Mouse (Mus musculus): ENCODE data around the gene Sipa1l1. TPM values are rescaled to one million over a fixed set of nuclear protein-coding genes. Genes with fewer than 3 reads are reported as not detected.

Gene Sipa1l1
- polyA plus RNA-seq, 1 experiment from 2014 or later, result 37.2 TPM

DNA sequence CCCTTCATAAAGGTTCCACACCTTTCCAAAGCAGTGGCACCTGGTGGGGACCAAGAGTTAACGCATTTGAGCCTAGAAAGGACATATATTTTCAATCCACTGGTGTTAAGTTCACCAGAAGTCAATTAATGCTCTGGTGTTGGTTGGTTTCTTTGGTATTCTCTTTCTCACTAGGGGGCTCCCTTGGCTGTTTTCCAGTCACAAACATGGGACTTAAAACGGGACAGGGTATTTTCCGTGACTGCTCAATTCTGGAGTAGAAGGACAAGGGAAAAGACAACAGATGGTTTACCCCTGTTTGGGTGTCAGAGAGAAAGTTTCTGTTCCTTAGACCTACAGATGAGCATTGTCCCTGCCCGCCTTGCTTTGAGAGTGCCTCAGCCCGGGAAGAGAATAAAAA, 105.5 kb downstream of the Sipa1l1 start:
- no peak overlapping the region for H3K27ac ChIP-seq (ENCODE audit: low read depth, low read length)
- 81% methylated on average over 5 of the region's 5 CpGs for WGBS (ENCODE audit: insufficient replicate concordance)
- H3K9ac ChIP-seq (ENCODE audit: low read depth, low read length), result no peak overlapping the region
- no peak overlapping the region for H3K4me2 ChIP-seq
- peaks cover 15% of the 10 kb centered on the region for H3K4me1 ChIP-seq (ENCODE audit: control insufficient read depth, insufficient read depth, low read length)
- no peaks in the 10 kb centered on the region for H3K36me3 ChIP-seq (ENCODE audit: control insufficient read depth, insufficient read depth, low read length)
- no peak for ATAC-seq (replicated peaks; ENCODE audit: insufficient number of reproducible peaks, low FRiP score, low TSS enrichment)
- no peaks in the 10 kb centered on the region for H3K27me3 ChIP-seq (ENCODE audit: control insufficient read depth, insufficient read depth, low read length)
- H3K9me3 ChIP-seq (replicated peaks; ENCODE audit: control insufficient read depth, low read length), result no peaks in the 10 kb centered on the region
- no peak overlapping the region for H3K4me3 ChIP-seq (ENCODE audit: low read depth, low read length)

DNA sequence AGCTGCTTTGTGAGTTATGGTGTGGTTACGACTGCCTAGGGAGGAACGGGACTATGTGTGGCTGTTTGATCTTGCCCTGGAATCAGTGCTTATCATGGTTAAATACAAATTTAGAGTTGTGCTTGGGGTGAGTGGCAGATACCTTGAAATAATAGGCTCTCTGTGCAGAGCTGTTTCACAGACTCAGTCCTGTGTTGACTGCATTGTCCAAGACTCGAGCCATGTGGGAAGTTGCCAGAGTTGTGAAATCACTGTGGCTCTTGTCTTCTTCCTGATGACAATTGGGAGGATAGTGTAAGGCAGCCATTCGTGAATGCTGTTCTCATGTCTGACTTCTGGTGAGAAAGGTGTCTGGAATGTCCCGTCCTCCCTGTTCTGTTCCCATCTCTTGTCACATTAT, 106.6 kb downstream of the Sipa1l1 start:
- H3K27me3 ChIP-seq (ENCODE audit: control insufficient read depth, insufficient read depth, low read length), result no peaks in the 10 kb centered on the region
- H3K4me3 ChIP-seq (ENCODE audit: low read depth, low read length), result no peak overlapping the region
- no peak overlapping the region for H3K4me2 ChIP-seq
- peaks cover 15% of the 10 kb centered on the region for H3K4me1 ChIP-seq (ENCODE audit: control insufficient read depth, insufficient read depth, low read length)
- no peak overlapping the region for H3K9ac ChIP-seq (ENCODE audit: low read depth, low read length)
- H3K27ac ChIP-seq (ENCODE audit: low read depth, low read length), result 0 out of 2 replicates have a peak overlapping the region, but pooled peaks have one; percentile 29
- WGBS (ENCODE audit: insufficient replicate concordance), result 41% methylated on average over 5 of the region's 5 CpGs
- no peaks in the 10 kb centered on the region for H3K36me3 ChIP-seq (ENCODE audit: control insufficient read depth, insufficient read depth, low read length)
- H3K9me3 ChIP-seq (replicated peaks; ENCODE audit: control insufficient read depth, low read length), result no peaks in the 10 kb centered on the region
- no peak for ATAC-seq (replicated peaks; ENCODE audit: insufficient number of reproducible peaks, low FRiP score, low TSS enrichment)

DNA sequence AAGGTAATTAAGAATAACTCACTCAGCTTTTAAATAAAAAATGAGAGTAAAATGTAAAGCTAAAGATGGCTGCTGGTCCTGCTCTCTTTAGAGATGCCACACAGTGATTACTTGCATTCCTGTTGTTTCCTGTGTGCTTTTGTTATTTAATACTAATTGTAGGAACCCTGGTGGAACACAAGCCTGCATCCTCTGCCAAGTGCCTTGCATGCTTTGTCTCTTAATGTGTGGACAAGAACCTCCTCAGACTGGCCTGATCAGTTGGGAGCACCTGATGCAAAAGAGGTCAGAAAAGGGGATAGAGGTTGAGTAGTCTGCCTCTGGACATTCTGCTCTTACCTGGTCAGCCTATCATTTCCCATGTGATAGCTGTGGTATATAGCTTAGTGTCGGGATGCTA, 107.5 kb downstream of the Sipa1l1 start:
- H3K27ac ChIP-seq (ENCODE audit: low read depth, low read length), result no peak overlapping the region
- no peak overlapping the region for H3K9ac ChIP-seq (ENCODE audit: low read depth, low read length)
- peaks cover 15% of the 10 kb centered on the region for H3K4me1 ChIP-seq (ENCODE audit: control insufficient read depth, insufficient read depth, low read length)
- H3K27me3 ChIP-seq (ENCODE audit: control insufficient read depth, insufficient read depth, low read length), result no peaks in the 10 kb centered on the region
- H3K4me3 ChIP-seq (ENCODE audit: low read depth, low read length), result no peak overlapping the region
- no peak for ATAC-seq (replicated peaks; ENCODE audit: insufficient number of reproducible peaks, low FRiP score, low TSS enrichment)
- 91% methylated on average over 1 of the region's 1 CpGs for WGBS (ENCODE audit: insufficient replicate concordance)
- no peak overlapping the region for H3K4me2 ChIP-seq
- no peaks in the 10 kb centered on the region for H3K36me3 ChIP-seq (ENCODE audit: control insufficient read depth, insufficient read depth, low read length)
- no peaks in the 10 kb centered on the region for H3K9me3 ChIP-seq (replicated peaks; ENCODE audit: control insufficient read depth, low read length)

DNA sequence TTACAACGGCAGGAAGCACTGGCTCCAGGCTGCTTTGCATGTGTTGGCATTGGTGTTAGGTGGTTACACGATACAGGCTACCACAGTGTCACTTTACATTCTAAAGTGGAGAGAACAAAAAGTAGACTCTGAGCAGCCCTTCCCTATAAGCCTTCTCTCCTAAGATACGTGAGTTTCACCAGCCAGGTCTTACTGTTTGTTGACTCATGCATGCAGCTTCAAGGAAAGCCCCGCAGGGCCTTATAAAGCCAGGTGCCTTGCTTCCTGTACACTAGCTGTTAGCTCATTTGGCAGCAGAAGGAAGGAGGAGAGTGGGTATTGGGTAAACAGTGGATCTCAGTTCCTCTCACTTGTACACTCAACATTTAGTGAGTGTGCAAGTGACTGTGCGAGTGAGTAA, 115.5 kb downstream of the Sipa1l1 start:
- WGBS (ENCODE audit: insufficient replicate concordance), result 80% methylated on average over 5 of the region's 5 CpGs
- Histone ChIP-seq H3K36me3 (ENCODE audit: control insufficient read depth, insufficient read depth, low read length) (no peaks in the 10 kb centered on the region), H3K27ac (ENCODE audit: low read depth, low read length) (no peak overlapping the region), H3K27me3 (ENCODE audit: control insufficient read depth, insufficient read depth, low read length) (no peaks in the 10 kb centered on the region), H3K9ac (ENCODE audit: low read depth, low read length) (no peak overlapping the region), H3K4me1 (ENCODE audit: control insufficient read depth, insufficient read depth, low read length) (peaks cover 10% of the 10 kb centered on the region), H3K4me2 (no peak overlapping the region), H3K9me3 (replicated peaks; ENCODE audit: control insufficient read depth, low read length) (no peaks in the 10 kb centered on the region), H3K4me3 (ENCODE audit: low read depth, low read length) (no peak overlapping the region)
- ATAC-seq (replicated peaks; ENCODE audit: insufficient number of reproducible peaks, low FRiP score, low TSS enrichment), result no peak

DNA sequence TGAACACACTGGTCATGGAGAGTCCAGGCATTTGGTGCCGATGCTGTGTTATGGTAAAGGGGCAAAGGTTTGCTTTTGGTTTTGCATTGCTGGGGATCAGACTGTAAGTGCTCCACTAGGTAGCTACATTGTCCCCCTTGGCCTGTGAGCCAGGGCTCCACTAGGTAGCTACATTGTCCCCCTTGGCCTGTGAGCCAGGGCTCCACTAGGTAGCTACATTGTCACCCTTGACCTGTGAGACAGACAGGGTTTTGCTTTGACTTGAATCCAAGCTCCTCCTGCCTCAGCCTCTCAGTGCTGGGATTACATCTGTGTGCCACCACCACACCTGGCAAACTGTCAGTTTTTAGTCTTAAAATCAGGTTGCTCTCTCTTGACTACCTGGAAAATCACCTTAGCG, 115.9 kb downstream of the Sipa1l1 start:
- H3K9ac ChIP-seq (ENCODE audit: low read depth, low read length), result no peak overlapping the region
- H3K27ac ChIP-seq (ENCODE audit: low read depth, low read length), result no peak overlapping the region
- no peak overlapping the region for H3K4me2 ChIP-seq
- no peaks in the 10 kb centered on the region for H3K27me3 ChIP-seq (ENCODE audit: control insufficient read depth, insufficient read depth, low read length)
- ATAC-seq (replicated peaks; ENCODE audit: insufficient number of reproducible peaks, low FRiP score, low TSS enrichment), result no peak
- H3K4me3 ChIP-seq (ENCODE audit: low read depth, low read length), result no peak overlapping the region
- 90% methylated on average over 2 of the region's 2 CpGs for WGBS (ENCODE audit: insufficient replicate concordance)
- H3K4me1 ChIP-seq (ENCODE audit: control insufficient read depth, insufficient read depth, low read length), result peaks cover 10% of the 10 kb centered on the region
- no peaks in the 10 kb centered on the region for H3K36me3 ChIP-seq (ENCODE audit: control insufficient read depth, insufficient read depth, low read length)
- no peaks in the 10 kb centered on the region for H3K9me3 ChIP-seq (replicated peaks; ENCODE audit: control insufficient read depth, low read length)

DNA sequence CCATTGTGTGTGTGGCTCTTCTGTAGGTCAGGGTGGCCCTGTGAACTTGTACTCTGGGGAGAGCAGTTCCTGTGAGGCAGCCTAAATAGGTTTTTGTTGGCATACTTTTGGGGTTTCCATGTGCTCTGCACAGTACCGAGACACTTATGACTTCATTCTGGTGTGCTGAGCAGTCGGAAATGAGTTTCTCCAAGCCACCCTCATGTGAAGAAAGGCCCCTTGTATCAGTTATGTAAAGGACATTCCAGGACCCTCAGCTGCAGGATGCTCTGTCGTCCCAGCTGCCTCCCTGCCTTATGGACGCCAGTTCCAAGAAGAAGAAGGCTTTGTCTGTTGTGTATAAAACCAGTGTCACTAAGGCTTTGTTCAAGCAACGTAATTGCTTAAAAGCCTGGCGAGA, 116.9 kb downstream of the Sipa1l1 start:
- H3K27ac ChIP-seq (ENCODE audit: low read depth, low read length), result peak overlapping the region; percentile 57
- ATAC-seq (replicated peaks; ENCODE audit: insufficient number of reproducible peaks, low FRiP score, low TSS enrichment), result no peak
- WGBS (ENCODE audit: insufficient replicate concordance), result 30% methylated on average over 6 of the region's 6 CpGs
- H3K9ac ChIP-seq (ENCODE audit: low read depth, low read length), result no peak overlapping the region
- H3K36me3 ChIP-seq (ENCODE audit: control insufficient read depth, insufficient read depth, low read length), result no peaks in the 10 kb centered on the region
- no peaks in the 10 kb centered on the region for H3K27me3 ChIP-seq (ENCODE audit: control insufficient read depth, insufficient read depth, low read length)
- no peak overlapping the region for H3K4me3 ChIP-seq (ENCODE audit: low read depth, low read length)
- H3K9me3 ChIP-seq (replicated peaks; ENCODE audit: control insufficient read depth, low read length), result no peaks in the 10 kb centered on the region
- H3K4me1 ChIP-seq (ENCODE audit: control insufficient read depth, insufficient read depth, low read length), result peaks cover 12% of the 10 kb centered on the region
- no peak overlapping the region for H3K4me2 ChIP-seq

DNA sequence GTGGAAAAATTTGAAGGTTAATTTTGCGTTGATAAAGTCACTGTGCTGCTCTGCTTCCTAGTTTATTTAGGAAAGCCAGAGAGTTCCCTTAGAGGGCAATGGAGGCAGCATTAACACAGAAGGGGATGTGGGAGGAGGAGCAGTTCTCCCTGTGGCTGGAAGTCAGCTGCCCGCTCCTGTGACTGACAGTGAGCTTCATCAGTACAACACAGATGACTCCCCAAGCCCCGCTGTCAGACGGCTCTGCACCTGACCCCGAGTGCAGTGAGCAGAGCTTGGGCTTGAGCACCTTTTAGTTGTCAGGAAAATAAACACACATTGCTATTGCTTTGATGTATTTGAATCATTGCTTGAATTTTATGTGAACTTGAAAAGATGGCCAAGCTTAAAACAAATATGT, 117.7 kb downstream of the Sipa1l1 start:
- H3K27ac ChIP-seq (ENCODE audit: low read depth, low read length), result no peak overlapping the region
- no peak for ATAC-seq (replicated peaks; ENCODE audit: insufficient number of reproducible peaks, low FRiP score, low TSS enrichment)
- H3K4me1 ChIP-seq (ENCODE audit: control insufficient read depth, insufficient read depth, low read length), result peaks cover 12% of the 10 kb centered on the region
- no peaks in the 10 kb centered on the region for H3K27me3 ChIP-seq (ENCODE audit: control insufficient read depth, insufficient read depth, low read length)
- H3K4me3 ChIP-seq (ENCODE audit: low read depth, low read length), result no peak overlapping the region
- no peak overlapping the region for H3K9ac ChIP-seq (ENCODE audit: low read depth, low read length)
- no peaks in the 10 kb centered on the region for H3K36me3 ChIP-seq (ENCODE audit: control insufficient read depth, insufficient read depth, low read length)
- H3K9me3 ChIP-seq (replicated peaks; ENCODE audit: control insufficient read depth, low read length), result no peaks in the 10 kb centered on the region
- WGBS (ENCODE audit: insufficient replicate concordance), result 42% methylated on average over 5 of the region's 5 CpGs
- H3K4me2 ChIP-seq, result no peak overlapping the region

DNA sequence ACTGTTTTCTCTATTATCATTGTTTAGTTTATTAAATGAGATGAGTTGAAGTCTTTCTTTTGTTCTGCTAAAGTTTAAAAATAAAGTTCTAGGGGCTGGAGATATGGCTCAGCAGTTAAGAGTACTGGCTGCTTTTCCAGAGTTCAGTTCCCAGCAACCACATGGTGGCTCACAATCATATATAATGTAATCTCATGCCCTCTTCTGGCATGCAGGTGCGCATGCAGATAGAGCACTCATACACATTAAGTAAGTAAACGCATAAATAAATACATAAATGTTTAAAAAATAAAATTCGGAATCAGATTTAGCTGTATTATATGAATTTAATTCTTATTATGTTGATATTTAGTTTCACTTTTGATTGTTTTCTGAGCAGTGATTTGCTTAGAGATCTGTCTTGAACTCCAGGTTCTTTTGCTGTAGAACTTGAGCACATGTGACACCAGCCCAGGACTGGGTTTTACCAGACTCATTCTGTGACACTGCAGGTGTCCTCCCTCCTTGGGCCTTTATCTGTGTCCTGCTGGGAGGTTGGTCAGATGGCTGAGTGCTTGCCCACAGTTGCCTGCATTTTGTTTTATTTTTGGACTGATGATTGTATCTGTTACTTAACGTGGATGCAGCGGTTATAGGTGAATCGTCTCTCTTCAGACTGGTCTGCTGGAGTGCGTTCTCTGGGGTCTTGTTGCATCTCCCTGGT, 124.6 kb downstream of the Sipa1l1 start:
- no peaks in the 10 kb centered on the region for H3K36me3 ChIP-seq (ENCODE audit: control insufficient read depth, insufficient read depth, low read length)
- no peaks in the 10 kb centered on the region for H3K27me3 ChIP-seq (ENCODE audit: control insufficient read depth, insufficient read depth, low read length)
- no peak for ATAC-seq (replicated peaks; ENCODE audit: insufficient number of reproducible peaks, low FRiP score, low TSS enrichment)
- H3K9ac ChIP-seq (ENCODE audit: low read depth, low read length), result no peak overlapping the region
- 80% methylated on average over 7 of the region's 7 CpGs for WGBS (ENCODE audit: insufficient replicate concordance)
- no peak overlapping the region for H3K27ac ChIP-seq (ENCODE audit: low read depth, low read length)
- H3K4me2 ChIP-seq, result no peak overlapping the region
- no peaks in the 10 kb centered on the region for H3K9me3 ChIP-seq (replicated peaks; ENCODE audit: control insufficient read depth, low read length)
- 0 out of 2 replicates have a peak, but pooled peaks cover 2% of the 10 kb centered on the region for H3K4me1 ChIP-seq (ENCODE audit: control insufficient read depth, insufficient read depth, low read length)
- no peak overlapping the region for H3K4me3 ChIP-seq (ENCODE audit: low read depth, low read length)
